Mouse (Mus musculus) kidney, postnatal 14 days (tissue): ENCODE measurements around the gene Nme9.
A peak's percentile ranks its signal among the peaks of the same experiment; 100 is the strongest.

Experiments used
- DNase-seq: peaks from one replicate; pipeline ENCODE4 v3.0.0; 2022; ENCODE audit warnings: mixed read lengths

Gene Nme9

DNA sequence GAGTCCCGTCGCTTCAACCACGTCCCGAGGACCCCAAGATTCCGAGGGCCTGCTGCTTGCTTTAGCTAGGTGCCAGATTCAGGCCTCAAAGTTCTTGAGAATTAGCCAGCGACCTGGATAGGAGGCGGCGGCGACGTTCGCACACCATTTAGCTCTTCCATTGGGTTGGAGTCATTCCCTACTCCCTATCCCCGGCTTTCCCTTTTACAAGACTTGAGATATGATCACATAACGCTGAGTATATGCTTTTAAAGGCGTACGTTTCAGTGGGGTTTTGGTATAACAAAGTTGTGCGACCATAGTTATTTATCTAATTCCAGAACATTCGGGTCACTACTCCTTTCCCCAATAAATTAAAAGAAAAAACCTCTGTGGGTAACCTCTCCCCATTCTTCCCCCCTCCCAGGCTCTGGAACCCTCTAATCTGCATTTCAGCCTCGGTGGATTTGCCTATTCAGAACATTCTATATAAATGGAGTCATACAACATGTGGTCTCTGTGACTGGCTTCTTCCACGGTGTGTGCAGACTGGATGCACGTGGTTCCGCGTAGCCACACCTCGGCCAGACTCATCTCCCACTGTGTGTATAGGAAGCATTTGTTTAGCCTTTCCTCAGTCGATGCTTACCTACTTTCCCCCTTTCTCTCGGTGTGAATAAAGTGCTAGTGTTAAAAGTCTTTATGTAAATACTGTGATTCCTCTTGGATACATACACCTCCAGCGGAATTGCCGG is 14.1 kb upstream of the Nme9 start, which contains the start of gene Mras:
Gene Mras (minus strand): TSS at position 351 of the 734 bp plus-strand sequence.
- no peak for DNase-seq

DNA sequence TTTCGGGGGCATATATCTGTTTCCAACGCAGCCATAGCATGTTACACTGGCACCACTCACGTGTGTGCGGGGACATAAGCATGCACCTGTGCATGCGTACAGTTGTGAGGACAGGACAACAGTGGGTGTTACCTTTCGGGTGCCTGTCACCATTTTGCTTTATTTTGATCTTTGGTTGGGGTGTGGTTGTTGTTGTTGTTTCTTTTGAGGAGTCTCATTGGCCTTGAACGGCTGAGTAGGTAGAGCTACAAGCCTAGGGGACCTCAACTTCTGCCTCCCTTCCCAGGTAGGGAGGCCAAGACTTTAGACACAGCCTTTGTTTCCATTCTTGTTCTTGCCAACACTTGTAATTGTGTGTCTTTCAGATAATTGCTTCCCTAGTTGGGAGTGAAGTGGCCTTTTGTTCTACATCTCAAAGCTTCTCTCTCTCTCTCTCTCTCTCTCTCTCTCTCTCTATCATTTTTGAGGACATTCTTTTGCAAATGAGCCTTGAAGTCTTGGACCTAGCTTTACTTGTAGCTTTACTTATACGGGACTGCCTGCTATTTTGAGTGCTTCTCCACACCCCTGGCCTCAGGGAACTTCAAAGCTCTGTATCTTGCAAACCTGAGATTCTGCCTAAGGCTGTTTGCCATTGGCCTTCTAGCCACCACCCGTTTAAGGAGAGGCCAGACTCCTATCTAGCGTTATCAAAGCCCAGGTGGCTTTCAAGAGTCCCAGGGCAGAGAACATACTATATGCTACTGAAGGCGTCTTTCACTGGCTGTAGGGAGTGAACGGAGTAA is 13.3 kb upstream of the Nme9 start:
- no peak for DNase-seq

DNA sequence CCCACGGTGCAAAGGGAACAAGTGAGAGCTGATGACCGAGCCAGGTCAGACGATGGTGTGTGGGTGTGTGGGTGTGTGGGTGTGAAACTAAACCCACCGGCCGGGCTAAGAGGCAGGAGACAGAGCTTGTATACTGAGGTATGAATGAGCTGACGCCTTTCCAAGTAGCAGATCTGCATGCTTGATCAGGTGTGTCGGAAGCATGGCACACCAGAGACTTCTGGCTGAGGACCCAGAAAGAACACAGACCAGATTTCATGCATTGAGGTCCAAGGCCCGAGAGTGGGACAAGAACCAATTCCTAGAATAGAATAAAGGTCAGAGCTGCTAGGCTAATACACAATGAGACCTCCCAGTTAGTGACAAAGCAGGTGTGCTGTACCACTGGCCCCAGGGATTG is 12.2 kb upstream of the Nme9 start:
- DNase-seq: no peak

DNA sequence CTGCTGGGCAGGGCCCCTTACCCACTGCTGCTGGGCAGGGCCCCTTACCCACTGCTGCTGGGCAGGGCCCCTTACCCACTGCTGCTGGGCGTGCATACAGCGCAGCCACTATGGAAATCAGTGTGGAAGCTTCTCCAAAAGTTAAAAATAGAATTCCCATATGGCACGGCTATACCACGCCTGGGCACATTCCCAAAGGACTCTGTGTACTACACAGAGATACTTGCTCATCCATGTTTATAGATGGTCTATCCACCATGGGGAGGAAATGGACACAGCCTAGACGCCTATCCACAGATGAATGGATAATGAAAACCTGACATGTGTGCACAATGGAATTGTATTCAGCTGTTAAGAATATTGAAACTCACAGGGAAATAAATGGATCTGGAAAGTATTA is 10.3 kb upstream of the Nme9 start:
- DNase-seq: no peak

DNA sequence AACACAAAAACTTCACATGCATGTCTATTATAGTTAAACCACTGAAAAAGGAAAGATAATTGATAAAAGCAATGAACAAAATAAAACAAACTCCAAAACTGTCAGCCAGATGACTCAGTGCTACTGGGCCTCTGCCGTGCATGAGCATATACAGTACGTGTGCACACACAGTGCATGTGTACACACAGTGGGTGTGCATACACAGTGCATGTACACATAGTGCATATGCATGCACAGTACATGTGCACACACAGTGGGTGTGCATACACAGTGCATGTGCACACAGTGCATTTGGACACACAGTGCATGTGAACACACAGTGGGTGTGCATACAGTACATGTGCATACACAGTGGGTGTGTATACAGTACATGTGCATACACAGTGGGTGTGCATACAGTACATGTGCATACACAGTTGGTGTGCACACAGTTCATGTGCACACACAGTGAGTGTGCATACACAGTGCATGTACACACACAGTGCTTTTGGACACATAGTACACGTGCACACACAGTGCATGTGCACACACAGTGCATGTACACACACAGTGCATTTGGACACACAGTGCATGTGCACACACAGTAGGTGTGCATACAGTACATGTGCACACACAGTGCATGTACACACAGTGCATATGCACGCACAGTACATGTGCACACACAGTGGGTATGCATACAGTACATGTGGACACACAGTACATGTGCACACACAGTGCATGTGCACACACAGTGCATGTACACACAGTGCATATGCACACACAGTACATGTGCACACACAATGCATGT is 9.4 kb upstream of the Nme9 start:
- DNase-seq: no peak

DNA sequence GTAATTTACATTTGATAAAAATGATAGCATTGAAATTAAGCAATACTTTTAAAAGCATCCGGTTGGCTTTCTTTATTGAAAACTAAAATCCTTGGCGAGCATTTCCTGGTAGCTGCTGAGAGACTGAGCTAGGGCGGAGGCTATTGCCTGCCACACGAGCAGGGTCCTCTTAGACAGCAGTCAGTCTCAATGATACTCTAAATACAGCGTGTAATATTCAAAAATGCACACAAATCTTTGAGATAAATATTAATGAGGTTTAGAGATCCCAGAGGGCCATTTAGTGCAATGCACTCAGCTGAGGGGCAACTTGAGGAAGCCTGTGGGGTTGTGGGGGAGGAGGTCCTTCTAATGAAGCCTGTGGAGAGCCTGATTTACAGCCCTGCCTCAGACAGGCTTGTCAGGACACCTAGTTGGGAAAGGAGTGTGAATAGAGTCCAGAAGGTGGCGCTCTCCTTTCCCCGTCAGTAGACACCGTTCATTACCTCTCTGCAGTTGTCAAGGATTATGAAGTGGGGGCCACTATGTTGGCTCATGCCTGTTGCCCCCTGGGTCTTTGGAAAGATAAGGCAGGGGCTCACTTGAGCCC is 6.6 kb upstream of the Nme9 start:
- DNase-seq: no peak

DNA sequence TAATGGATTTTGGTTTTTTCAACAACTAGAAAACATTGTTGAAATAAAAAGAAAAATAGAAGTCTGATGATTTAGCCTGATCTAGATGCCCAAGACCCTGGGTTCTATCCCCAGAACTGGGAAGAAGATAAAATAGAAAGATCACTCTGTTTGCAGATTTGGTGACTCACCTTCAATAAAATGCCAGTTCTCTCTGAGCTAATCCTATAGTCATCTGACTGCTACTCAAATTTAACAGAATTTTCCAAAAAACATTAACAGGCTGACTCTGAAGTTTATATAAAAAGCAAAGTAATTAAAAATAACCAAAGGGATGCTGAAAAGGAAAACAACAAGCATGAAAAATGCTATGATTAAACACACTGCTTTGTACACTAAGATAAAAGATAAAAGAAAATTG is 5.0 kb upstream of the Nme9 start:
- no peak for DNase-seq

DNA sequence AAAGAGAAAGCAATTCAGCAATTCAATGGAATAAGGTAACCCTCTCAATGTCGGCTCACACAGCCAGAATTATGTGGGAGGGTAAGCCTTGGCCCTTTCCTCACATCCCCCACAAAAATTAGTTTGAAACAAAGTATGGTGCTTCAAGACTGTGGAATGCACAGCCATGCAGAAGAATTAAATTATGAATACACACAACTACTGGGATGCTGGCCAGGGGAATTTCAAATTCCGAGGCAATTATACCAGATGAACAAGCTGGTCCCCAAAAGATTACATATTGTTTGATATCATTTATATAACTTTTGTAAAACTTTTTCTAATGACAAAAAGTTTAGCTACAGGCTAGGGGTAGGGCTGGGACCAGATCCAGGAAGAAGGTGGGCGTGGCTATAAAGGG is 4.0 kb upstream of the Nme9 start:
- no peak for DNase-seq

DNA sequence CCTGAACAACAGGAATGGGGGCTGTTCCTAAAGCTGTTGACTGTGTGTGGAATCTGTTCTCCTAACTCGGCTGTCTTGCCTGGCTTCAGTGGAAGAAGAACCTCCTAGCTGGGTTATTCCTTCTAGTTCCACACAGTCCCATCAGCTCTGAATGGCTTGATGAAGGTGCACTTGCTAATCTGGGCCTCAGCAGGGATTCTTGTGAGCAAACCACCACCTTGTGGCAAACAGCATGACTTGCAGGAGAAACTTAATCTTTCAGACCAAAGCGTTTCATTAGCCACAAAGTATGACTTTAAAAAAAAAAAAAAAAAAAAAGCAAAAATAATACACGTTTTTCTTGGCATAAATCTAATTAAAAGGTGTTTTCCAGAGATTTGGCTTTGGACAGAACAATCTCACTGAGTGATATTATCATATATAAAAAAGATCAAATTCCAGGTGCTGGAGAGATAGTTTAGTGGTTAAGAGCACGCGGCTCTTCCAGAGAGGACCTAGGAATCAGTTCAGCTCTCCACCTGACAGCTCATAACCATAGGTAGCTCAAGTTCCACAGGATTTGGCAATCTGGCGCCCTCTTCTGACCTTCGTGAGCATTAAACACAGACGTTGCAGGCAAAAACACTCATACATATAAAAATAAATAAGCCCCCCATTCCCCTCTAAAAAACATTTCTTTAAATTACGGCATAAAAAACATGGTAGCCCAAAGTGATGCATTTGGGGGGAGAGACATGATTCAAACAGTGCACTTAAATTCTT is 1.2 kb upstream of the Nme9 start:
- peak; percentile 39 for DNase-seq

DNA sequence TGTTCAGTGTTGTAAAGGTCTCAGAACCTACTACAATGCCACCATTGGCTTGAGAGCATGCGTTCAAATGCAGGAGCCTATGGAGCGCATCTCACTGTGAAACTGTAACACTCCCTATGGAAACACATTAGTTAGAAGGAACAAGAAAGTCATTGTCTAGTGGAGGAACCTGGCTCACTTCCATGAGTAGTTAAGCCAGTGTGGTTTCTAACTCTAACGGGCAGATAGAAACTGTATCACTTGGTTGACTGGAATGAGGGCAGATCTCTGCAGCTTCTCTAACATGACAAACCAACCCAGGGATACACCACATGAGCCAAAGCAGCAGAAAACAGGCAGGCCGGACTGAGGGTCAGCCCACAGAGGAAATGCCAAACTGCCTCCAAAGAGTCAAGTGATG is 2.9 kb downstream of the Nme9 start:
- DNase-seq: no peak

DNA sequence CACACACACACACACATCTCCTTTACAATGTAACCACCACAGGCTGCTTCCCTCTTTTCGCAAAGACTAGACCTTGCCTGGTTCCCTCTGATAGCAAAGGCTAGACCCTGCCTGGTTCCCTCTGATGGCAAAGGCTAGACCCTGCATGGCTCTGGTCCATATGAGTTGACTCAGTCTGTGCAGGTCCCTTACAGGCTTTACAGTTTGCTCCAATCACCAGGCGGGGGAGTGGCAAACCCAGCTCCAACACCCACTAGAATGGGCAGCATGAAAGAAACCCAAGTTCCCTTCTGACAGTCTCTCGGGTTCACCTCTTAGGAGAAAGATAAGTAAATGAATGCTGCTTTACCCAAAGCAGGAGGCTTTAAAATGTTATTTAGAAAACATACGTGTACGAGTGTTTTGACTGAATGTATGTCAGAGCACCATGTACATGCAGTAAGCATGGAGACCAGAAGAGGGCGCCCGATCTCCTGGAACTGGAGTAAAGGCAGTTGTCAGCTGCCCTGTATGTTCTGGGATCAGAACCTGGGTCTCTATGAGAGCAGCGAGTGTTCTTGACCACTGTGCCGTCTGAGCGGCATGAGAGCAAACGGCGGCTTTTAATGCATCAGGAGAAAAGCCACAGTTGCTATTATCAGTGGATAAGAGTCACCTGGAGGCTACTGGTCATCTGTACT is 7.4 kb downstream of the Nme9 start:
- peak; percentile 50 for DNase-seq

DNA sequence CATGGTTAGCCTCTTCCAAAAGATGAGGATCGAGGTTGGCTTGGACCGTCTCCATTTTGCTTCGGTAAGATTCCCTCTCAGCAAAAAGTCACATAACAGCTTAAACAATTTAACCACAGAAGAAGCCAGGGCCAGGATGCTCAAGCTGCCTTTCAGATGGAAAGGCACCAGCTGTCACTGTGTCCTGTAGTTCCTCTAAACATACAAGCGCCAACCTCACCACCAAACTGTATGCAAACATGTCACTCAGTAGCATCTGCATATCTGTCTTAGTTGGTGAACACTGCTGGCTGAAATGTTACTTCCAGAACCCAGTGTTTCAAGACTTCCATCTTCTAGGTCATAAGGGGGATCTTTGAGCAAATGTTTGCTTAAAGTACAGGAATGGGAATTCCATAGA is 8.5 kb downstream of the Nme9 start:
- DNase-seq: no peak

DNA sequence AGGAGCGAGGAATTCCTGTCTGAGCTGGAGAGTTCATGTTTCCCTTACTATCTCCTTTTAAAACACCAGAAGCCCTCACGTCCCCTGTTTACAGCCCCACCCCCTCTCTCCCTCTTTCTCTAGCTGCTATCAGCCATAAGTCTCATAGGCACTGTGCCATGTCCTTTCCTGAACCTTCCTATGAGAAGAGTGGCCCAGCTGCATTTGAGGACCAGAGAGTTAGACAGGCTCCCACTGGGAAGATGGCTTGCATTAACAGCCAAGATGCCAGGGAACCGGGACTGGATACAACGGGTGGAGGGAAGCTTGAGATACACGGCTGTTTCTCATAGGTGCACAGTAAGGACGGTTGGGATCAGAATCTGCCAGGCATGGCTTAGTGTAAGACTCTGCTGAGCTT is 13.6 kb downstream of the Nme9 start:
- DNase-seq: no peak

DNA sequence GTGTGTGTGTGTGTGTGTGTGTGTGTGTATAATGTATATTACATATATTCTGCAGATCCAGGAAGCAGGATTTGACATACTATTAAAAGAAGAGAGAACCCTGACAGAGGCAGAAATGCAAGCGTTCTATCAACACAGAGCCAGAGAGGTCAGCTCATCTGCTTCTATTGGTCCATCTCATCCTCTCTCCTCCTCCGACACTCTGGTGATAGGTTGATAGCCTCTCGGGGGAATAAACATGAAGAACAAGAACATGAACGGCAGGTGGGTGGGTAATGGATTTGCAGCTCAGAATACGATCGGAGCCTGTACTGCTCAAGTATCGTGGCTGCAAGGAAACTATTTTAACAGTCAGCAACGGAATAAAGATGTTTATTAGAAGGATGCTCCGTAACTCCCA is 17.3 kb downstream of the Nme9 start:
- no peak for DNase-seq

DNA sequence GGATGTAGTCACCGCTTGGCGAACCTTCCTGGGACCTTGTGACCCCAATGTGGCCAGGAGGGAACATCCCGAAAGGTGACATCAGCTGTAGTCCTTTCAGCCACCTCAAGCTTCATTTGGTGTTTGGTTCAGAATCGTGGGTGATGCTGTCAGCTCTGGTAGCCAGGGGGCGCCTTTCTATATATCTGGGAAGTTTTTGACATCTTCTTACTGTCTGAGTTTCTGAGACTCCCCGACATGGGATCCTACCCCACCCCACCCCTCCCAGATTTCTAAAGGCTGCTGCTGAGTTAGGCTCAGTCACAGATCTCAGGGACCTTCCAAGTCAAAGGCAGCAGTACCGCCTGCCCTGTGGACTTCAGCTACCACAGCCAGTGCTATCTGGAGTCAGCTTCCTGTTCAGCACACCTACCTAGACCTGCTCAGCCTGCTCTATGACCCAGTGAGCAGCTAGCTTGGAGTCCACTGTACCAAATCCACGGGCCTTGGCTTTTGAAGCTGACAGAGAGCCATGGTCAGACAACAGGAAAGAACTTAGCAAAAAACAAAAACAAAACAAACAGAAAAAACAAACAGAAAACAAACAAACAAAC is 18.5 kb downstream of the Nme9 start:
- no peak for DNase-seq

DNA sequence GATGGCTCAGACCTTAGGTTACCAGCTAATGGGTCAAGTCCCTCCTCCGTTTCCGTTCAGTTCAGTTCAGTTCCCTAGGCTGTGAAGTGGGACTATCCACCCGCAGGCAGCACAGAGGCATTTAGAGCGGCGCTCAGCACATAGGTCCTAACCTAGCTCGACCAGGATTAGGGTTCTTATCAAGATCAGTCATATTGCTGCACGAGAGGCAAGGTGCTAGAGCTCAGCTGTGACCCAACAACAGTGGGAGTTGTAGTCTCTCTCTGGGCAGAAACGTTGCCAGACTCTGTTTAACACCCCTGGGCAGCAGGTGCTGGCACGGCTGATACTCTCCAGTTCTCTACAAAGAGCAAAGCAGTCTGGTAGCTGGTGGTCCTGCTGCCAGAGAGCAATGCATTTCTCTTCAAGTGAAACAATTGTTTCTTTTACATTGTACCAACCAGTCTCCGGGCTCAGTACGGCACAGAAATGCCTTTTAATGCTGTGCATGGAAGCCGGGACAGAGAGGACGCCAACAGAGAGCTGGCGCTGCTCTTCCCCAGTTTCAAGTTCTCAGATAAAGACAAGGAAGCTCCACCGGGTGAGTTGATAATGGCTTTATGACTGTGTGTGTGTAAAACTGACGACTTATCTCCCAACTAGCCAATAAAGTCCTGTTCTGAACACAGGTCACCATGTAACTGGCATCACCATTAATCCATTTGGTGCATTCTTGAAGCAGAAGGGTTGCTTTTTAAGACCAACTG is 19.2 kb downstream of the Nme9 start:
- DNase-seq: no peak

DNA sequence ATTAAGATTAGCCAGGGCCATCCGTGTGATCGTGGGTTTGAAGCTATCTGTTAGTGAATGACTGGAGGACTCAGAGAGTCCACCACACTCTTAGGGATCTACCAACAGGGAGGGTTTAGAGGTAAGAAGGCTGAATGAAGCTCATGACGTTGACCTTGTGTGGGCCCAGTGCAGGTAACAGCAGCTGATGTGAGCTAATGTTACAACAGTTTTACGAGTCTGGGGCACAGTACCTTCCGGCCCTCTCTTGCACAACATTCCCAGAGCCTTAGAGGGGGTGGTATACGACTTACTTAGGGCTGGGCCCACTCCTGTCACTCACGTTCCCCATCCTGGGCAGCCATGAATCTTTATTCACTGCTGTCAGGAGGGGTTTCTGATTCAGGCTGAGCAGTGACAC is 20.1 kb downstream of the Nme9 start:
- no peak for DNase-seq

DNA sequence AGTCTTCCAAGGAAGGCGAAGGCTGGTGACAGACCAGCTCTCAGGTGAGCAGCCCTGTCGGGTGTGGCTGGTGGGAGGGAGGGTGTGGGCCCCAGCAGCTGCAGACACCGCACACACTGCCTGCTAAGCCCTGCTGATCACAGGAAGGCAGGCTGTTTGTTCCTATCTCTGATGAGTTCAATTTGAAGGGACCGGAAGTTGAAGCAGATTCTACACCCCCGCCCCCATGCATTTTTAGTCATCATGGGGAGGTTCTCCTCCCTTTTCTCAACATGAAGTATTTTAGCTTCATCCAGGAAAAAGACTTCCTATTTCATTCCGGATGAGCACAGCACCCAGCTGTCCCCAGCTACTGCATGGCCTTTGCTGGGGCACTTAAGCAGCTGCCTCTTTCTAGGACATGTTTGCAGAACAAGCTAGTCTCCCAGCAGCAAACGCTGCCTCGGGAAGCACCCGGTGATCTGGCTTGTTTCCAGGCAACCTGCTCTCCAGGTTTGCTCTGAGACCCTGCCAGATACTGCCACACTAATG is 28.0 kb downstream of the Nme9 start:
- DNase-seq: peak; percentile 12

DNA sequence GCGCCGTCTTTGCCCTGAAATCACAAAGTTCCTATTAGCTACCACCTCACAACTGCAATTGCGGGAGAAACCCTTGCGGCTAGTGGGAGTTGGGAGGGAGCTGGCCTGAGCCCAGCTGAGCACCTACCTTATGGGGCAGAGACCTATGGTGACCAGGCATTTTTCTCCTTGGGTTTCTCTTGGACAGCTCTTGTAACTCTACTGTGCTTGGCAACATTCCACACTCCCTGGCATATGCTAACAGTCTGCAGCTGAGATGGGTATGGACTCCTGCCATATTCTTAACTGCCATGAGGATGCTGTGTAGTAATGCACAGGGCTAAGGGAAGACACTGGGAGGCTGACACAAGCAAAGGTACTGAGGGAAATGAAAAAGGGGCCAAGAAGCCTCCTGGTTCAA is 29.5 kb downstream of the Nme9 start:
- no peak for DNase-seq

DNA sequence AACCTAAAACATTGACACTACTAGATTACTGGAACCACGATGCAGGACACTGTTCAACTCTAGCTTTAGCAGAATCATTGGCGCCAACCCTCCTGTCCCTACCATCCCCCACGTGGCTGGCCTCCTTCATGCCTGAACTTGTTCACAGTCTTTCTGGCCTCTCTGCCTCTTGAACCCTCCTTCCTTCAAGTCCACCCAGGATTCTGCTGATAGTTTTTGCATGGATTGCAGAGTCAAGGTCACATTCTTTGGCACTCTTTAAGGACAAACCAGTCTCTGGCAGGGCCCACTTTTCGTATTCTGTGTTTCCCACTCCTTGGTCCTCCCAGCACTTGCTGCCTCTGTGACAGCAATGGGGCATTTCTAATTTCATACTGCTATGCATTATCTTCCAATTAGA is 31.9 kb downstream of the Nme9 start:
- DNase-seq: no peak

DNA sequence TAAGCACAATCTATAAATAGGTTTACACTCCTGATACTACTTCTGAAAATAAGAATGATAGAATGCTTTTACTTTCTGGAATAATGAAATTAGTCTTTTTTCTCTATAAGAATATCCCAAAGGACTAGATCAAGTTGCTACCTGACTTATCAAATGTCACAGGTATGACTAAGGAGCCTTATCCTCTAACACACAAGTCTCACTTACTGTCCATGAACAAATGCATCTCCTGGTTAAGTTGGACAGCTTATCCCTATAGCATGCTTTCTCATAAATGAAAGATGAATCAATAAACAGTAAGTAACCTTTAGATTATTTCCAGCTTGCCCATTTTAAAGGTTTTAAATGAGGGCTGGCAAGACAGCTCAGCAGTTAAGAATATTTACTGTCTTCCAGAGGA is 33.4 kb downstream of the Nme9 start:
- no peak for DNase-seq
